Comparison of ENCODE assay signal across 22 mouse cellular contexts in the genomic region with DNA sequence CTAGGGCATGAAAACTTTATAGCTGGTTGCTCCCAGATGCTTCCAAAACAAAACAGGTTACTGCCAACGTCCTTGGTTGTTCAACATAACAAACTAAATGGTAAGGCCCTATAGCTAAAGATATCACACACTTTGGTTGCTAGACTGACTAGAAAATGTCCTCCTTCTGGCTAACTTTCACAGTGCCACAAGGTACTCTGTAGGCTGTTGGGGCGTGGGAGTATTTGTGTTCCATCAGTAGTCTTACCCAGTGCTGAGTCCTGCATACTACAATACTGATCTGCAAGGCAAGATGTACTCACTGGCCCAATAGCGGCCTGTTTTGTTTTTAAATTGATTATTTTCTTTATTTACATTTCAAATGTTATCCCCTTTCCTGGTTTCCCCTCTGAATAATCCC.
"Had no signal": no experiment of that assay in that cellular context is flagged by ENCODE, and none has a peak within 500 bp of the region (broad histone marks: within the 10 kb centered on the region; RNA-seq: fewer than 3 reads in every experiment).

No protein-coding gene starts in this region.

- ATAC-seq: hindbrain, embryonic 16.5 days; hindbrain, postnatal 0 days; inflammation-experienced regulatory T-cells, adult 6 months; intestine, embryonic 15.5 days; intestine, embryonic 16.5 days; intestine, postnatal 0 days had no signal

- DNase-seq: heart, postnatal 10 days; heart, postnatal 14 days; heart, postnatal 36 days; heart, postnatal 4 days; kidney, adult 11 months; kidney, adult 18-20 months; kidney, adult 2 months; kidney, adult 8-10 months; kidney, adult 9 months; kidney, postnatal 10 days; kidney, postnatal 14 days; kidney, postnatal 25 days; kidney, postnatal 36 days; kidney, postnatal 4 days; layer of hippocampus, adult 9-11 months; layer of hippocampus, postnatal 36 days had no signal
